Mouse (Mus musculus): ENCODE results near the gene Haao.

Haao gene

GRCm38 (mm10) chr17:83847815-83848214 is at the start of gene Haao:
Gene Haao (minus strand): TSS chr17:83847963.
- DNase-seq (ENCODE audit: low spot score in 2 of 2): no peak

DNA sequence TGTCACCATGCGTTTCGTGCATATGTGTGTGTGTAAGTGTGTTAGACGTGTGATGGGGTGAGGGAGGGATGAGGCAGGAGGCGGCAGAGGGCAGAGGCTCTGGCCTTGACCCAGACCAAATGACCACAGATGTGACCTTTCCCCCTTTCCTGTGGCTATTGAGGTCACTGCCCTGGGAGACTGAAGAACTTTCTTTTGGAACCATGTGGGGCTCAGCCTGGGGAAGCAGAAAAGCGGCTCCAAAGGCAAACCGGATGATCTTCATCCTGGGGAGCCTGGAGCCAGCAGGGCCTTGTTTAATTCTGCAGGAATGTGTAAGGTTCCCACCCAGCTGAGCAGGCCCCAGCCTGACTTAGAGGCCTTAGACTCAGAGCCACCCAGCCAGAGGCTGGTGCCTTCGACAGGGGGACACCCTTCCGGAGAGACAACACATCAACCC is 49.6 kb upstream of the Haao start:
- no peak for DNase-seq (ENCODE audit: low spot score in 2 of 2)

DNA sequence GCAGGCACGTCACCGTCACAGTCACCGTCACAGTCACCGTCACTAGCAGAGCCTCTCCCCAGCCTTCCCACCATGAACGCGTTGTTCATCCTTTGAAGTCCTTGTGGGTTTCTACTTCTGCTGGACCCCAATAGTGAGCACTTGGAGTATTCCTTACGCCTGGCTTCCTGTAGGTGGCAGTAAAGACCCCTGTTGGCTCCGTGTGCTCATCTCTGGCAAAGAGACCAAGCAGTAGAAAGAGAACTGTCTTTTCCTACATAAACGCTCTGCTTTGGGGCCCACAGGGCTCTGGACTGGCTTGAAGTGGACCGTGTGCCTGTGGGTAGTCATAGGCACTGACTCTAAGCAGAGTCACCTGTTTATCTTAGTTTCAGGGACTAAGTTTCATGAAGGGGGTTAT is 49.0 kb upstream of the Haao start:
- peak in 1 of 2 experiments; percentile 56 for DNase-seq (ENCODE audit: low spot score in 2 of 2)

DNA sequence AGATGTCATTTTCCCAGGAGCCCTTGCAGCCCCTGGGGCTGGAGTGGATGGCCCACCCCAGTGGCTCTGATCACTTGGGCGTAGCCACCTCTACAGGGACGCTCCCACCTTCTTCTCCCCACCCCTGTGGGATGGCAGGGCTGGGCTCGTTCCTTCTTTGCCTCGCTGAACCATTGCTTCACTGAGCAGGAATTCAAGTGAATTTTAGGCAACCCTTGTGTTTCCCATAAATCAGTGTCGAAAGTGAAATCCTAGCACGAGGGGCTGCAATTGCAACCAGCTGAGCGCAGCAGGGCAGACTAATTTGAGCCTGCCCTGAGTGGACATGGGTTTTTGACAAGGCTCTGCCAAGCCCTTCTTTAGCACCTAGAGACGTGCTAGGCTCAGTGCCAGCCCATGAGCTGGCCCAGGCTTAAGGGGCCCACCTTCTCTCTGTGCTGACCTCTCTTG is 47.6 kb upstream of the Haao start:
- no peak for DNase-seq (ENCODE audit: low spot score in 2 of 2)

DNA sequence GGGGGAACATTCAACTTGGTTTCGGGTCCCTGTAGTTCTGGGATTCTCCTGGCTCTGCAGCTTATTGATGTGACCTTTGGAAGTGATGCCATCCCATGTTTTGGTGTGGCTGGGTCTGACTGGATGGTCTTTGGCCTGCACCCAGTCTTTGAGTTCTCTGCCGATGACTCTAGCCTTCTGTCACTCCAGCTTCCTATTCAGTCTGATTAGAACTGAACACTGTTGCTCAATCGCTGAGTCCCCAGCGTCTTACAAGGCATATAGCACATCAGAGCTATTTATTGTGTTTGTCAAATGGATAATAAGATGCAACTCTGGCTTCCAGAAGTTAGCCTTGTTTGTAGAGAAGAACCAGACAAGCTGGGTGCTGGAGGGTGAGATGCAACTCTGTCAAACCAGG is 45.4 kb upstream of the Haao start:
- DNase-seq (ENCODE audit: low spot score in 2 of 2): no peak

- DNase-seq (ENCODE audit: low spot score in 2 of 2): no peak
Observed at GRCm38 (mm10) chr17:83891864-83892263, 44.1 kb upstream of the Haao start.

GRCm38 (mm10) chr17:83890373-83890696 is 42.6 kb upstream of the Haao start:
- no peak for DNase-seq (ENCODE audit: low spot score in 2 of 2)

- DNase-seq (ENCODE audit: low spot score in 2 of 2): no peak
Observed at GRCm38 (mm10) chr17:83889691-83890372, 42.1 kb upstream of the Haao start.

- DNase-seq (ENCODE audit: low spot score in 2 of 2): no peak
Observed at GRCm38 (mm10) chr17:83889329-83889690, 41.5 kb upstream of the Haao start.

DNA sequence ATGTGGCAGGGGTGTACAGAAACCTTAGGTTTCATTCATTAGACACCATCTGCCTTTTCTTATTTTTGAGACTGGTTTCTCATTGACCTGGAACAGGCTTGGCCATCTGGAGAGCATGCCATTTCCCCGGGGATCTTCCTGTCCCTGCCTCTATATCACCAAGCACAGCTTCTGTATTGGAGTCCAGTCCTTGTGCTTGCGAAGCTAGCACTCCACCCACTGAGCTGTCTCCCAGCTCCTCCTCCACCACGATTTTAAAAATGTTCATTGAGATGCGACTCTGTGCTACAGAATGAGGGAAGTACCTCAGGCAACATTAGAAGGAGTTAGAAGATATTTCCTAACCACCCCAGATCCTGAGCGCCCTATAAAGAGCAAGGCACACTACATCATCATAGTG is 39.5 kb upstream of the Haao start:
- no peak for DNase-seq (ENCODE audit: low spot score in 2 of 2)

DNA sequence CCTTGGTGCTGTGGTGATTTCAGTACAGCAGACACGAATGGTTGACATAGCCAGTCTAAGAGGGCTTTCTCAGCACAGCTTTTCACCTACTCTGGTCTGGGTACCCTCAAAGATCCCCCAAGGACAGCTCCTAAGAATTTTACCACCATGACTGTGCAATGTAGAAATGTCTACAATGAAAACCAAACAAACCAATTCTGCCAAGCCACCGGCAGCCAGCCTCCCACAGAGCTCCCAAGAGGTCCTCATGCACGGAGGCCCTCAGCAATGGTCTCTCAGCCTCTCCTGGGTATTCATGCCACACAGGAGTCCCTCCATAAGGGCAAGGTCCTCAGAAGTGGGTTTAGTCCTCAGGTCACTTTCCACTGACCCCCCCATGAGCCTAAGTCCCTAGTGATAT is 38.6 kb upstream of the Haao start:
- no peak for DNase-seq (ENCODE audit: low spot score in 2 of 2)

GRCm38 (mm10) chr17:83885750-83886149 is 38.0 kb upstream of the Haao start:
- DNase-seq (ENCODE audit: low spot score in 2 of 2): no peak

DNA sequence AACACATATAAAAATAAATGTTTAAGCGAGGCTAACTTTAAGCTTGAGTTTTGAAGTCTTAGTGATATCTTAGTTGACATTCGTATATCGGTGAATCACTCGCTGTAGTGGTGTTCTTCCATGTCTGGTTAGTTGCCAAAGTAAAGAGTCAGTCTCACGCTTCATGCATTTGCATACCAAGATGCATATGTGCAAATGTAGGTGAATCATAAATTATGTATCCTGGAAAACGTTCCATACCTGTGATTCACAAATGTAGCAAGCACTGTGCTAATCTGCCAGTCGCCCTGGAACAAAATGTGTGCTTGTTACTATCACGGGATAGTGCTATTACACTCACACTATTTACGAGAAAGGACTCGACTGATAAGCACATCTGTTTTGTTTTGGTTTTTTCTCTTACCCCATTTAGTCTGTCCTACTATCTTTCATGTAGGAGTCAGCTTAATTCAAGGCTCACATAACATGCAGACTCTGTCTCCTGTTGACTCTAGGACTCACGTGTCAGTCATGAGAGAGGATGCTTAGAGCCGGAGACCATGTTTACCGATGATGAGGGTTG is 37.3 kb upstream of the Haao start:
- DNase-seq (ENCODE audit: low spot score in 2 of 2): no peak

GRCm38 (mm10) chr17:83882788-83883187 is 35.0 kb upstream of the Haao start:
- no peak for DNase-seq (ENCODE audit: low spot score in 2 of 2)

- DNase-seq (ENCODE audit: low spot score in 2 of 2): no peak
Observed at GRCm38 (mm10) chr17:83881071-83881470, 33.3 kb upstream of the Haao start.

GRCm38 (mm10) chr17:83880174-83880710 is 32.5 kb upstream of the Haao start:
- DNase-seq (ENCODE audit: low spot score in 2 of 2): no peak

GRCm38 (mm10) chr17:83879631-83880030 is 31.9 kb upstream of the Haao start:
- DNase-seq (ENCODE audit: low spot score in 2 of 2): no peak

- DNase-seq (ENCODE audit: low spot score in 2 of 2): no peak
Observed at GRCm38 (mm10) chr17:83874610-83875009, 26.8 kb upstream of the Haao start.

- DNase-seq (ENCODE audit: low spot score in 2 of 2): no peak
Observed at GRCm38 (mm10) chr17:83873363-83874141, 25.8 kb upstream of the Haao start.

DNA sequence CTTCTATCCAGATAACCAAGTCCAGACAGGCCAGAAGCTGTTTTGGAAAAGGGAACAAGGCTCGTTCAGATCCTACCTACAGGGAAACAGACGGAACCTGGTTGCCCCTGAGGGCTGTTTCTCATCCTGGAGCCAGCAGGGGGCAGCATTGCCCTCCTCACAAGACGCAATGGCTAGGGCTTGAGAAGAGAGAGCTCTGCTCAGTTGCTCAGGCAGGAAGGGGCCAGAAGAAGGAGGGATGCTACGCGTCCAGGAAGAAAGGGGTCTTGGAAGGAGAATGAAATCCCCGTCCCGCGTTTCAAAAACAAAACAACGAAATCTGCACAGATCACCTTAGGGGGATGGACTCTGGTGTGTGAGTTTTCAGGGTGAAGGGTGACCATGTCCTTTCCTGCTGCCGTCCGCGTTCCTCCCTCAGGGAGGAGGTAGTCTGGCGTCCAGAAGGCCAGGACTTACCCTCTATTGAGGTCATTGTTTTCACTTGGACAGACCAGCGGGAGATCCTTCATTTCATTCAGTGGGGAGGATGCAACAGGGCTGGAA is 25.1 kb upstream of the Haao start:
- peak; percentile 63 to 82 for DNase-seq (ENCODE audit: low spot score in 2 of 2)

DNA sequence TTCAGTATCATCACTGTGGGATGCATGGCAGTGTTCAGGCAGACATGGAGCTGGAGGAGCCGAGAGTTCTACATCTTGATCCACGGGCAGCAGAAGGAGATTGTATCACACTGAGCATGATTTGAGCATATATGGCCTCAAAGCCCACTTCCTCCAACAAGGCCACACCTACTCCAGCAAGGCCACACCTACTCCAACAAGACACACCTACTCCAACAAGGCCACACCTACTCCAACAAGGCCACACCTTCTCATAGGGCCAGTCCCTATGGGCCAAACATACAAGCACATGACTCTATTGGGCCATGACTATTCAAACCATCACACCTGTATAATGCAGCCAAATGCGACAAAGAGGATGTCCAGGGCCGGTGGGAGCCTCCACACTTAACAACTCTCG is 23.6 kb upstream of the Haao start:
- no peak for DNase-seq (ENCODE audit: low spot score in 2 of 2)

GRCm38 (mm10) chr17:83870385-83870784 is 22.6 kb upstream of the Haao start:
- no peak for DNase-seq (ENCODE audit: low spot score in 2 of 2)

GRCm38 (mm10) chr17:83866582-83866981 is 18.8 kb upstream of the Haao start:
- no peak for DNase-seq (ENCODE audit: low spot score in 2 of 2)
